Mouse (Mus musculus): ENCODE measurements around the gene Slc20a1. TPM values are rescaled to one million over a fixed set of nuclear protein-coding genes. Genes with fewer than 3 reads are reported as not detected.
A peak's percentile ranks its signal among the peaks of the same experiment; 100 is the strongest.

Gene Slc20a1
- total RNA-seq, 2 experiments from 2014 or later = 174 to 176 TPM

DNA sequence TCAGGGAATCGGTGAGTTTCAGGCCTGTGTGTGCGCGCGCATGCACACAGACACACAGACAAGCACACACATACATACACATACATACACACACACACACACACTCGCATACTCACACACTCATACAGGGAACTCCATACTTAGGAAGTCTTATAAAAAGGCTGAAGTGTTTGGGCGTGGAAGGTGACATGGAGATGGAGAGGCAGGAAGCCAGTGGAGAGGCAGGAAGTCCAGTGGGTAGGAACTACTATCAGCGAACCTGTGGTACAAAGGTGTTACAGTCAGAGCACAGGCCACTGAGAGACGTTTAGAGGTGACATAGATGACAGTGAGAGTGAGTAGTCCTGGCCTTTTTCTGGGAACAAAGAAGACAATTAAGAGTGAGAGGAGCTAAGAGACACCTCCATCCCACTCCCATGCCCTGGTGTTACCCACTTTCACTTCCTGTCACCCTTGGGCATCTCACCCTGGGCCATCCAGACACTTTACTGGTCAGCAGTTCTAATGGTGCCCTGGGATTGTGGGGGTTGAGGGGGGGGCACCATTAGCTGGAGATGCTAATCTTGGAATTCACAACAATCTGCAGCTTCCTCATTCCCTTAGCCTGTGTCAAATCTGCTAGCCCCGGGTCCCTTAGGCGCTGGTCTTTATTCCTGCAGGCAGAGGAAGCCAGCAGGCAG is 12.8 kb upstream of the Slc20a1 start:
- DNase-seq (ENCODE audit: low spot score in 2 of 2) = no peak

GRCm38 (mm10) chr2:129186291-129186919 is 12.2 kb upstream of the Slc20a1 start:
- peak; percentile 54 to 76 for DNase-seq (ENCODE audit: low spot score in 2 of 2)

GRCm38 (mm10) chr2:129192392-129193150 is 6.0 kb upstream of the Slc20a1 start:
- peak; percentile 57 to 62 for DNase-seq (ENCODE audit: low spot score in 2 of 2)

- DNase-seq (ENCODE audit: low spot score in 2 of 2) = no peak
These were observed 2.2 kb upstream of the Slc20a1 start for GRCm38 (mm10) chr2:129196317-129196716.

GRCm38 (mm10) chr2:129197197-129197596 is 1.4 kb upstream of the Slc20a1 start:
- DNase-seq (ENCODE audit: low spot score in 2 of 2) = no peak

DNA sequence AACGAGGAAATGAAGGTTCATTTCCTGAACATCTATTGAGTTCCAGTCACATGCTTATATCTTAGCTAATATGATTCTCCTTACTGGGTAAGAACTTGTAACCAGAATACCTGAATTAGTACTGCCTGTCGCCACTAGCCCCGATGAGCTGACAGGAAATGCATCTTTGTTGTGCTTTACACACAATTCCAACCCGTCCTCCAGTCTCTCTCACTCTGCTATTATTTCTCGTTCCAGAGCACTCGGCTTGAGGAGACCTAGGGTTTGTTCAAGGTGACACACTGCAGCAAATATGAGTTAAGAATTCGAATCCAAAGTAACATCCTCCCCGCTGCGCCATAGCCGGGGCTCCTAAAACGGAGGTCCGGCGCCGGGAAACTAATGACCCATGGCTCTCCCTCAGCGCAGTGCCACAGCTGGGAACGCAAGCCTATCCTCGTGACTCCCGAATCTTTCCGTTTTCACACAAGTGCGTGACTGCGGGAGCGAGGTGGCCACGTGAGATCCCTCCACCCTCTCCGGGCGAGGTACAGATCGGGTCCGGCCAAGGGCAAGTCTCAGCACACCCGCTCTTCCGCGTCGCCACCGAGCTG is 625 bp upstream of the Slc20a1 start:
- DNase-seq (ENCODE audit: low spot score in 2 of 2) = no peak

GRCm38 (mm10) chr2:129199328-129200085 is 943 bp downstream of the Slc20a1 start:
- peak in 1 of 2 experiments; percentile 49 for DNase-seq (ENCODE audit: low spot score in 2 of 2)

- no peak for DNase-seq (ENCODE audit: low spot score in 2 of 2)
These were observed 6.4 kb downstream of the Slc20a1 start for GRCm38 (mm10) chr2:129205000-129205399.

DNA sequence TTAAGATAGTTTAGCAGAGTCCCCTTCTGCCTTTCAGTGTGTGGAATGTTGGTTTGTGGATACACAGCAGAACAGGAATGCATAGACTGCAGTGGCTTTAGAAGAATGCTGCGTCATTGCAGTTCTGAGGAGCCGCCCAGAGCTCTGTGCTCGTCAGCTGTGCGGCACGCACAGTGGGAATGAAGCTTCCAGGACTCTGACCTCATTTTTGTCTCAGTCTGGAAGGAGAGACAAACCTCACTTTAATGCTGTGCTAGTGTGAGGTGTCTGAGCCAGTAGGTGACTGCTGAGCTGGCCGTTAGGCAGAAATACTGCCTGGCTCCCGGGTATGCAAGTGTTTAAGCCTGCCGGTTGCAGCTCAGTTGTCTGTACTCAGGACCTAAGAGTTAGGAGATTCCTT is 8.3 kb downstream of the Slc20a1 start:
- DNase-seq (ENCODE audit: low spot score in 2 of 2) = peak in 1 of 2 experiments; percentile 48

GRCm38 (mm10) chr2:129208181-129208746 is 9.7 kb downstream of the Slc20a1 start:
- DNase-seq (ENCODE audit: low spot score in 2 of 2) = no peak

- no peak for DNase-seq (ENCODE audit: low spot score in 2 of 2)
These were observed 11.7 kb downstream of the Slc20a1 start for GRCm38 (mm10) chr2:129210089-129210749.

DNA sequence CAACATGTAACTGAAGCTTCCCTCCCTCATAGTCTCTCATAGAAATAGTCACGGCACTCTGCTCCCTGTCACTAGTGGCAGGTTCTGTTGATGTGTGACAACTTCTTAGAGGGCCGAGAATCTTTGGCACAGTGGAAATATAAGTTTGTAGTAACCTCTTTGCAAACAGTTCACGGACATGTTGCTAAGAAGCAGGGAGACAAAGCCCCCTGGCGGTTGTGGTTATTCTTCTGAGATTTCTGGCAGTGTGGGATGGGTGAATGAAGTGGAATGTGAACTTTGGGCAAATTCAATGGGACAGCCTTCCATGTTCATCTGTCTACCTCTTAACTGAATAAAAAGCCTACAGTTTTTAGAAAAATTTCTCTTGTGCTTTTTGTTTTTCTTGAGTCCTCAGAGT is 12.7 kb downstream of the Slc20a1 start:
- DNase-seq (ENCODE audit: low spot score in 2 of 2) = no peak

DNA sequence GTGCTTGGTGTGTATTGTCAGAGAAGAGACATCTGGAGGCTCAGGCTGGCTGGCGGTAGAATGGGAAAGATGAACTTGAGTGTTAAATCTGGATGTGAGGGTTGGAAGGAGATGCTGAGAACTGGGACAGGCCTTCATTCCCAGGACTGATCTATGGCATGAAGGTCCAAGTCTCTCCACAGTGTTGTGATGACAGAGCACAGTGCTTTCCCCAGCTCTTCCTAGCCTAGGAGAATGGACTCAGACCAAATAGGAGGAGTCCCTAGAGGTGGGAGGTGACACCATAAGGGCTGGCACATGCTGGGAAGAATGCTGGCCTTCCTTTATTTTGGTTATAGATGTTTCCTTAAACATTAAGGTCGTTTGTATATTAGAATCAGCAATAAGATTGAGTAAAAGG is 13.4 kb downstream of the Slc20a1 start:
- no peak for DNase-seq (ENCODE audit: low spot score in 2 of 2)

GRCm38 (mm10) chr2:129212566-129212965 is 14.0 kb downstream of the Slc20a1 start:
- DNase-seq (ENCODE audit: low spot score in 2 of 2) = no peak

DNA sequence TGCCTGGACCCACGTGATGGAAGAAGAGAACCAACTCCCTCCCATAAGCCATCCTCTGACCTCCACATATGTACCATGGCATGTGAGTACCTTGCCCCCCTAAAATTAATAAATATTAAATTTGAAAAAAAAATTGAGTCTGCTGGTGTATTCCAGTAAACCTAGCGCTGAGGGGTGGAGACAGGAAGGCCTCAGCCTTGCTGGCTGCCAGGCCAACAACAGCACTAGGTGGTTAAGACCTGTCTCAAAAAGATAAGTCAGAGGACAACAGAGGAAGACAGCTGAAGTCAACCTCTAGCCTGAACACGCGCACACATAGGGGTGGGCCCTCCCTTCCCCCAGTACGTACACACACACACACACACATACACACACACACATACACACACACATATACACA is 16.2 kb downstream of the Slc20a1 start:
- DNase-seq (ENCODE audit: low spot score in 2 of 2) = no peak

DNA sequence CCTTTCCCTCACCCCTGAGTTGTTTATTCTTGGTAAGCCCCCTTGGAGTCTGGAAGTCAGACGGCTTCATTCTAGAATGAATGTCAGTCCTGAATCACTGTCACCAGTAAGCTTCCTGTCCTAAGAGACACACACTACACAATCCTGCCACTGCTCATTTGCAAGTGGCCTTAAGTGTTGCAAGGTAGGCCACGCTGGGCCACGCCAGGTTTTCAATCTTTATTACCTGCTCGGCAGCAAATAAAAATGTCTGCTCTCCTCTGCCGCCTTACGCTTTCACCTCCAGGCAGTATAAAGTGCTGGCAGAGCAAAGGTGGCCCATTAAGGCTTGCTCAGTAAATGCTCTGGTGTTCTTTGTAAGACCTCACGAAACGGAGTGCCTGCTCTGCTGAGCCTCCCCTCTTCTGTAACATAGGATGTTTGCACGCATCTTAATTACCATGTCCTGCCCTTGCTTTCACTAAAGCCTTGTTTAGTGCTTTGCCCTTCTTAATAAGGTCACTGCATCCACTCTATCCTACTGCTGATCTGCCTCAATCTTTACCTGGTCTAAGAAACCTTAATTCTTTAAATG is 19.1 kb downstream of the Slc20a1 start:
- no peak for DNase-seq (ENCODE audit: low spot score in 2 of 2)

- no peak for DNase-seq (ENCODE audit: low spot score in 2 of 2)
These were observed 20.1 kb downstream of the Slc20a1 start for GRCm38 (mm10) chr2:129218537-129219105.

DNA sequence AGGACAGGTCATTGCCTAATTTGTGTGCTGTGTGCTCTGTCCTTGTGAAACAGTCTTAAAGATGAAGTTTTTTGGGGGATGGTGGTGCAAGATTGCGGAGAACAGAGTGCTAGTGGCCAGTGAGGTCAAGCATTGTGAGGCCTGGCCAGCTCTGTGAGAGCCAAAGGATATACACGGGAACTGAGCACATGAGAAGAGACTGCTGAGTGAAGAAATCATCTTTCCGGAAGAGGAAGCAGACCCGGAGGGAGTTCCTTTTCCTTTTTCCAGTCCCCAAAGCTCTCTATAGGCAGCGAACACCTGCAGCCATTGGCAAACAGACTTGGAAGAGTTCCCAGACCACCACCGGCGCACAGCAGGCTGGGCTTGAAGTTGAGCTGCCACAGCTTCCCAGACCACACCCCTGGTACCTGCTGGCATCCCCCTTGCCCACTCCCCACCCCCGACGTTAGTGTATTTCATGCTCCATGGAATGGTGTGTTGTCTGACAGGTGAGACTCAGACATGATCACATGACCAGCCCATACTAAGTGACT is 22.6 kb downstream of the Slc20a1 start:
- no peak for DNase-seq (ENCODE audit: low spot score in 2 of 2)

- DNase-seq (ENCODE audit: low spot score in 2 of 2) = no peak
These were observed 25.6 kb downstream of the Slc20a1 start for GRCm38 (mm10) chr2:129224178-129224577.

All from left cerebral cortex, adult 18-20 months (tissue).